Mouse (Mus musculus) spleen, adult 2 months (tissue): ENCODE measurements around the gene Usp24.

Experiments used
- CTCF ChIP-seq: fragments of 200-500 bp; IDR thresholded peaks from 2 replicates; pipeline ENCODE4 v1.5.1; 2011; ENCODE audit warnings: mild to moderate bottlenecking, inconsistent platforms; ENCODE audit not compliant: insufficient read depth, insufficient read length, insufficient replicate concordance; ENCODE audit errors: extremely low read depth
- POLR2A ChIP-seq: fragments of 200-500 bp; IDR thresholded peaks from 2 replicates; pipeline ENCODE4 v1.6.1; 2011; ENCODE audit warnings: low read depth, low read length, inconsistent platforms

DNA sequence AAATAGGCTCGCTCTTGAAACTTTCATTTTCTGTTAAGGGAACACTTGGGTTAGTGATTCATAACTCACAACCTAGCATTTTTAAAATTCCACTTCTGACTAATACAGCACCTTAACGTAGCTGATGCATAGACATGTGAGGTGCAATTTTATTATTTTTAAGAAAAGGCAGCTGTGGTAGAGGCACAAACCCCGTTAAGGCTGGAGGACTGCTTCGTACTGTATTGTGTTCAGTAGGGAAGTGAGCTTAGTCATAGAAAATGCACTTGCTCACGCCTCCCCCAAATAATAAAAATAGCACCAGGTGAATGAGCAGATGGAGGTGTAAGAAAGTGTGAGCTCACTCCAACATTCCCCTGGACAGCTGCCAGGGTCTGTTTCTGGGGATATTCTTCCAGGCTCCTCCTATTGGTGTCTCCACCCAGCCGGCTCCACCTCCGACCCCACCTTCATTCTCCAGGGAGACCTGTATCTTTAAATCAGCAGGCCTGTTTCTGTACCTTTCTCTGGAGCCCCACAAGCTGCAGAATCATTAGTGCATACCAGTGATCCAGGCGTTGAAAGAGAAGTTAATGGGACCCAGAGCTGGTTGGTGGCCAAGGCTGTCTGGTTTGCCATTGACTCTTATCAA lies 34.4 kb upstream of the Usp24 start:
- TF ChIP-seq POLR2A: no peak
- TF ChIP-seq CTCF: no peak
